Mouse (Mus musculus): ENCODE data around the gene Itih4. TPM values are rescaled to one million over a fixed set of nuclear protein-coding genes. Genes with fewer than 3 reads are reported as not detected.

Gene Itih4
- polyA plus RNA-seq, 1 experiment from 2014 or later = 6.7 TPM

DNA sequence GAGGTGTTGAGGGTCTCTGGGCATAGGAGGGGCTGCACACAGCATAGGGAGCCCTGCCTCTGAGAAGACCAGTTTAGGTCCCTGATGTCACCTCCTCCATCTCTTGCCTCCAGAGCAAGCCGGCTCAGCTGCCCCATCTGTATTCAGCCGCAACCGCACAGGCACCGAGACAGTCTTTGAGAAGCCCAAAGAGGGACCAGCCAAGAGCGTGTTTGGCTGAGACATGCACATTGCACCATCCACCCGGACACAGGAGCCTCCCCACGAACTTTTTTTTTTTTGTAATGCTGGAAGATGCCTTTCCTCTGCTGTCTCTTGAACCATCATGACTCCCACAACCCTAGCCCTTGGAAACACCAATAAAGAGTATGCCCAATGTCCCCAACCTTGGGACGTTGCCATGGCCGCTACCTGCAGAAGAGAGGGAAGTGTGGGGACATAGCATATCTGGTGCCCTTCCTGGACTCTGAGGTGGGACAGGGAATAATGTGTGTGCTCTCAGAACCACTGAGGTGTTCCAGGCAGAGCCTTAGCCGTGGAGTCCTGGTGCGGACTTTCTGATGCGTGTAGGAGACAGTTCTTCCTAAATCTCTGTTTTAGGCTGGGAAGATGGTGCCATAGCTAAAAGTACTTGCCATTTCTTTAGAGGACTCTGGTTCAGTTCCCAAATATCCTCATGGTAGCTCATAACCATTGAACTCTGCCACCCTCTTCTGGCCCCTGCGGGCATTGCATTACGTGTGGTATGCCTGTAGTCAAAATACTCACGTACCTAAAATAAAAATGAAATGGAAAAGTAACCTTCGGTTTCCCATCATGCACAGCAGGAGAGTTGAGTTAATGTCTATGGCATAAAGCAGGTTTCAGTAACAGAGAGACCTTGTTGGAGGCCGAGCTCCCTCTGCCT, 5.2 kb upstream of the Itih4 start:
- DNase-seq (ENCODE audit: low spot score) (peak; percentile 73), ATAC-seq (no peak)
- TF ChIP-seq CTCF (IDR thresholded peaks at IDR 0.05) (peak; percentile 79), EP300 (IDR thresholded peaks at IDR 0.05) (no peak)
- Histone ChIP-seq H3K9ac (replicated peaks; ENCODE audit: low read depth) (no peak overlapping the region), H3K27me3 (replicated peaks; ENCODE audit: insufficient read depth, low read length) (no peaks in the 10 kb centered on the region), H3K4me3 (ENCODE audit: low read depth, low read length) (no peak overlapping the region), H3K36me3 (ENCODE audit: insufficient read depth, low read length) (no peaks in the 10 kb centered on the region), H3K27ac (ENCODE audit: low read length) (no peak overlapping the region), H3K4me1 (ENCODE audit: insufficient read depth, low read depth, low read length) (peaks cover 7% of the 10 kb centered on the region; the same call in 1 of the 2 replicates), H3K4me2 (replicated peaks; ENCODE audit: low read depth, low read length) (no peak overlapping the region), H3K9me3 (ENCODE audit: low read length) (no peaks in the 10 kb centered on the region)
- WGBS = 73% methylated on average over 17 of the region's 17 CpGs

GRCm38 (mm10) chr14:30881718-30882108, 4.6 kb upstream of the Itih4 start:
- no peak overlapping the region for H3K9ac ChIP-seq (replicated peaks; ENCODE audit: low read depth)
- no peaks in the 10 kb centered on the region for H3K9me3 ChIP-seq (ENCODE audit: low read length)
- DNase-seq (ENCODE audit: low spot score) = no peak
- no peak for TF ChIP-seq EP300 (IDR thresholded peaks at IDR 0.05)
- TF ChIP-seq CTCF (IDR thresholded peaks at IDR 0.05) = no peak
- H3K4me2 ChIP-seq (replicated peaks; ENCODE audit: low read depth, low read length) = no peak overlapping the region
- no peaks in the 10 kb centered on the region for H3K36me3 ChIP-seq (ENCODE audit: insufficient read depth, low read length)
- no peak overlapping the region for H3K4me3 ChIP-seq (ENCODE audit: low read depth, low read length)
- no peak for ATAC-seq
- no peak overlapping the region for H3K27ac ChIP-seq (ENCODE audit: low read length)
- WGBS = 93% methylated on average over 3 of the region's 3 CpGs
- H3K4me1 ChIP-seq (ENCODE audit: insufficient read depth, low read depth, low read length) = peaks cover 7% of the 10 kb centered on the region; the same call in 1 of the 2 replicates
- no peaks in the 10 kb centered on the region for H3K27me3 ChIP-seq (replicated peaks; ENCODE audit: insufficient read depth, low read length)

DNA sequence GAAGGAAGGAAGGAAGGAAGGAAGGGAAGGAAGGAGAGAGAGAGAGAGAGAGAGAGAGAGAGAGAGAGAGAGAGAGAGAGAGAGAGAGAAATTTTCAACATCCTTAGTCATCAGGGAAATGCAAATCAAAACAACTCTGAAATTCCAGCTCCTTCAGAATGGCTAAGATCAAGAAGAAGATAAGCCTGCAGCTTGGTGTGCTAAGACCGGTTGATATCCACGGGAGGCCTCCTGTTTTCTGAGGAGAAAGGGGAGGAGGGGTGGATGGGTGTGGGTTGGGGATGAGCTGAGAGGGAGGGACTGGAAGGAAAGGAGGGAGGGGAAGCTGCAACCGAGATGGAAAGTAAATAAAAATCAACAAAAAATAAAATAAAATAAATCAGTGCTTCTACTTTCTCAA, 978 bp upstream of the Itih4 start:
- TF ChIP-seq CTCF (IDR thresholded peaks at IDR 0.05) = no peak
- TF ChIP-seq EP300 (IDR thresholded peaks at IDR 0.05) = no peak
- H3K27ac ChIP-seq (ENCODE audit: low read length) = no peak overlapping the region
- peaks cover 10% of the 10 kb centered on the region for H3K4me1 ChIP-seq (ENCODE audit: insufficient read depth, low read depth, low read length)
- H3K9me3 ChIP-seq (ENCODE audit: low read length) = no peaks in the 10 kb centered on the region
- no peak overlapping the region for H3K4me2 ChIP-seq (replicated peaks; ENCODE audit: low read depth, low read length)
- H3K27me3 ChIP-seq (replicated peaks; ENCODE audit: insufficient read depth, low read length) = no peaks in the 10 kb centered on the region
- H3K36me3 ChIP-seq (ENCODE audit: insufficient read depth, low read length) = no peaks in the 10 kb centered on the region
- WGBS = 3% methylated on average over 3 of the region's 3 CpGs
- H3K9ac ChIP-seq (replicated peaks; ENCODE audit: low read depth) = no peak overlapping the region
- no peak overlapping the region for H3K4me3 ChIP-seq (ENCODE audit: low read depth, low read length)
- ATAC-seq = no peak
- DNase-seq (ENCODE audit: low spot score) = peak; percentile 55

- ATAC-seq (peak; percentile 85), DNase-seq (ENCODE audit: low spot score) (peak; percentile 94)
- 4% methylated on average over 8 of the region's 9 CpGs for WGBS
- Histone ChIP-seq H3K36me3 (ENCODE audit: insufficient read depth, low read length) (no peaks in the 10 kb centered on the region), H3K9me3 (ENCODE audit: low read length) (no peaks in the 10 kb centered on the region), H3K4me3 (ENCODE audit: low read depth, low read length) (no peak overlapping the region), H3K9ac (replicated peaks; ENCODE audit: low read depth) (no peak overlapping the region), H3K4me2 (replicated peaks; ENCODE audit: low read depth, low read length) (peak overlapping the region; percentile 2; the same call in 1 of the 2 replicates), H3K27ac (ENCODE audit: low read length) (peak overlapping the region; percentile 61), H3K27me3 (replicated peaks; ENCODE audit: insufficient read depth, low read length) (no peaks in the 10 kb centered on the region), H3K4me1 (ENCODE audit: insufficient read depth, low read depth, low read length) (peaks cover 10% of the 10 kb centered on the region)
- TF ChIP-seq EP300 (IDR thresholded peaks at IDR 0.05) (0 out of 2 replicates have a peak, but pooled peaks have one; percentile 45), CTCF (IDR thresholded peaks at IDR 0.05) (peak; percentile 75)
Observed at GRCm38 (mm10) chr14:30888271-30888732, 2.0 kb downstream of the Itih4 start.

GRCm38 (mm10) chr14:30899972-30900371, 13.7 kb downstream of the Itih4 start:
- Histone ChIP-seq H3K9me3 (ENCODE audit: low read length) (no peaks in the 10 kb centered on the region), H3K36me3 (ENCODE audit: insufficient read depth, low read length) (no peaks in the 10 kb centered on the region), H3K4me3 (ENCODE audit: low read depth, low read length) (no peak overlapping the region), H3K9ac (replicated peaks; ENCODE audit: low read depth) (no peak overlapping the region), H3K27ac (ENCODE audit: low read length) (no peak overlapping the region), H3K4me2 (replicated peaks; ENCODE audit: low read depth, low read length) (no peak overlapping the region), H3K27me3 (replicated peaks; ENCODE audit: insufficient read depth, low read length) (no peaks in the 10 kb centered on the region), H3K4me1 (ENCODE audit: insufficient read depth, low read depth, low read length) (no peaks in the 10 kb centered on the region)
- no peak for TF ChIP-seq EP300 (IDR thresholded peaks at IDR 0.05)
- no peak for TF ChIP-seq CTCF (IDR thresholded peaks at IDR 0.05)
- WGBS = 70% methylated on average over 3 of the region's 3 CpGs
- ATAC-seq (no peak), DNase-seq (ENCODE audit: low spot score) (no peak)

GRCm38 (mm10) chr14:30902628-30903027, 16.4 kb downstream of the Itih4 start:
- ATAC-seq = no peak
- WGBS = 81% methylated on average over 5 of the region's 5 CpGs

More at GRCm38 (mm10) chr14:30902628-30903027, 16.4 kb downstream of the Itih4 start:
- no peak overlapping the region for H3K9ac ChIP-seq (replicated peaks; ENCODE audit: low read depth)
- DNase-seq (ENCODE audit: low spot score) = no peak
- no peaks in the 10 kb centered on the region for H3K27me3 ChIP-seq (replicated peaks; ENCODE audit: insufficient read depth, low read length)
- no peak overlapping the region for H3K27ac ChIP-seq (ENCODE audit: low read length)
- H3K9me3 ChIP-seq (ENCODE audit: low read length) = no peaks in the 10 kb centered on the region
- H3K4me2 ChIP-seq (replicated peaks; ENCODE audit: low read depth, low read length) = no peak overlapping the region
- H3K36me3 ChIP-seq (ENCODE audit: insufficient read depth, low read length) = no peaks in the 10 kb centered on the region
- TF ChIP-seq EP300 (IDR thresholded peaks at IDR 0.05) = no peak
- no peak overlapping the region for H3K4me3 ChIP-seq (ENCODE audit: low read depth, low read length)
- peaks cover 6% of the 10 kb centered on the region; the same call in 1 of the 2 replicates for H3K4me1 ChIP-seq (ENCODE audit: insufficient read depth, low read depth, low read length)
